Mouse (Mus musculus) erythroblast, embryonic 14.5 days (primary cell): Measurements from ENCODE around the gene Chpf.

Source experiments
- GATA1 ChIP-seq: IDR thresholded peaks from 2 replicates; pipeline ENCODE4 v1.6.1; 2012; ENCODE audit warnings: low read length, inconsistent platforms, mixed read lengths
- TAL1 ChIP-seq: IDR thresholded peaks from 3 replicates; pipeline ENCODE4 v1.6.1; 2012; ENCODE audit warnings: low read length, inconsistent platforms, mixed read lengths

DNA sequence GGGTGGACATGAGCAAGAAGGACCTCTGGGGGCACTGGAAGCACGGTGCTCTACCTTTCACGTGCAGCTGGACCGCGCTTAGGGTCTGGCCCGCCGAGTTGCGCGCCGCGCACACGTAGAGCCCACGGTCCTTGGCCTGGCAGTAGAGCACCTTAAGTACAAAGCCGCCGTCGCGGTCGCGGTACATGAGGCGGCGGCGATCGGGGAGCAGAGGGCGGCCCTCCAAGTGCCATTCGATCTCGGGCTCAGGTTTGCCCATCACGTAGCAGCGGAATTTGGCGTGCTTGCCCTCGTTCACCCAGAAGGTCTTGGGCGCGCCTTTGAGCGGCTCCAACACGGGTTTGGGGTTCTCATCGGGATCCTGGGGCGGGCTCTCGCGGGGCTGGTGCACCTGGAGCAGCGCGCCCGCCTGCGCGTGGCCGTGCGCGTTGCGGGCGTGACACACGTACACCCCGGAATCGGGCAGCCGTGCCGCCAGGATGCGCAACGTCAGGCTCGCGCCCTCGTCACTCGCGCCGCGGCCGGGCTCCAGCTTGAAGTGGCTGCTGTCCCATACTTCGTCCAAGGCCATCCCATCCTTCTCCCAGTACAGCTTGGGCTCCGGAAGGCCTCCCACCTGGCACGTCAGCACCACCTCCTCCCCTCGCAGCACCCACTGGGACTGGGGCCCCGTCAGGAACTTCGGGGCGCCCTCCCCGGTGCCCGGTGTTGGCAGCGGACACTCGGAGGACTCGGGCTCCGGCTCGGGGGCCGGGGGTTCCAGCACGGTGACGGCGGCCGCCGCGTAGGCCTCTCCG lies 26.2 kb upstream of the Chpf start:
- TF ChIP-seq GATA1, result no peak
- TF ChIP-seq TAL1, result no peak
